Mouse (Mus musculus): Measurements from ENCODE around the gene Secisbp2l.

Gene Secisbp2l

DNA sequence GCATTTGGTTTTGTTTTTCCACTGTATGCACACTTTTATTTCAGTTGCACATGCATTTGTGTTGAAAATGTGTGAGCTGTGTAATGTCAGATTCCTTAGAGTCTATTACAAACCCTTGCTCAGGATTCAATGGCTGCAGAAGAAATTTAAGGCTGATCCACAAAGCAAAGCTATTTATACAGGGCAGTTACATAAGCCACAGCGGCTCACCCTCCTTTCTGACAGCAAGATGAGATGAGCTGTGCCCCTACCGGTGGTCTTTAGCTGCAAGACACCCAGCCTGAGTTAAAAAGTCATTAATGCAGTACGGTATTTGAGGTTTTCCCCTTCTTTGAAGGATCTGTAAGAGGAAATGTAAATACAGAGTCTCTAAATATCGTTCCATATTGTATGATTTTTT lies 1.2 kb upstream of the Secisbp2l start:
- in situ Hi-C loops (cut with MseI, MboI): no loop called here

GRCm38 (mm10) chr2:125781978-125782718 lies 522 bp downstream of the Secisbp2l start:
- in situ Hi-C loops (cut with MseI, MboI): no loop called here

DNA sequence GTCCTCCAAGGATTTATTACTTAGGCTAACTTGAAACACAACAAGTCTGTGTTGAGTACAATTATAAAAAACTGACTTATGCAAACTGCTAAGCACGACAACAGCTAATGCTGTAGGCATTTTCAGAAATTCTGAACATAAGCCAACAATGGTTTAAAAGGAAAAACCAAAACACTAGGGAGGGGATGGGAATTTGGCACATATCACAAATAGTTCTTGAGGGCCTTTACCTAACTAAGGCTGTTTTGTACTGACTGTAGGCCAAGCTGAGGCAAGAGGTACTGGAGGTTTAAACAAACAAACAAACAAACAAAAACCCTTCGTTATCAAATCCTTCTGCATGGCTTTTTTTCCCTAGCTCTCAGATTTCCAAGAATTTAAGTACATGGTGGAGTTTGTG lies 1.7 kb downstream of the Secisbp2l start:
- in situ Hi-C loops (cut with MseI, MboI): no loop called here

- in situ Hi-C loops (cut with MseI, MboI): no loop called here
Observed at GRCm38 (mm10) chr2:125778380-125778779, 4.3 kb downstream of the Secisbp2l start.

DNA sequence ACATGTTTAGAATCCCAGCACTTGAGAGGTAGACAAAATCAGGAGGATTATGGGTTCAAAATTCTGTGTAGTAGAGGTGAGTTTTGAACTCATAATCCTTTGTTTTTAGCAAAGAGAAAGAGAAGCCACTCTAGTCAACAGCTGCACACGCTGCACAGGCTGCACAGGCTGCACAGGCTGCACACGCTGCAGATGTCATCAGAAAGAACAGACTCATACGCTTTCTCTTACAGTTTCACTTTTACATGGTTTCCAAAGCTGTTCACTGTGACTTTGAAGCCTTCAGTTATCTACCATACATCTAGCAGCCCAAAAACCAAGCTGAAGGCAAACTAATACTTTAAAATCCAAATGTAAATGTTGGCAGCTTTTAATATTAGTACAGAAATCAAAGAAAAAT lies 5.7 kb downstream of the Secisbp2l start:
- in situ Hi-C loops (cut with MseI, MboI): no loop called here

DNA sequence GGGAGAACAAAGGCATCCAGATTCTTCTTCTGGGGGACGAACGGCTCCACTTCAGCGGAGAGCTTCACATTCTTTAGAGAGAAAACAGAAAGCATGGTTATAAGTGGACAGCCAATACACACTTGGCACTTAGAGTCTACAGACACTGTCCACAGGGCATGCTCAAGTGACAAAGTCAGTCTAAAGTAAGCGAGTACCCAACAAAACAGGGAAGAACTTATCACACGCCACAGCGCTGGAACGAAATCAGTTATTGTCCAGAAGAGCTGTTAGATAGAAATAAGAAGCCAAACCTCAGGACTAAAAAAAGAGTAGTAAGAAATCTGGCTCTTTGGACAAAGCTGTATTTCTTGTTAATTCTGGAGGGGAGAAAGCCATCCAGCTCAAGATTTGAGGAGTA lies 7.0 kb downstream of the Secisbp2l start:
- in situ Hi-C loops (cut with MseI, MboI): no loop called here

- in situ Hi-C loops (cut with MseI, MboI): no loop called here
Observed at GRCm38 (mm10) chr2:125774846-125775245, 7.8 kb downstream of the Secisbp2l start.

- in situ Hi-C loops (cut with MseI, MboI): no loop called here
Observed at GRCm38 (mm10) chr2:125765029-125765428, 17.6 kb downstream of the Secisbp2l start.

DNA sequence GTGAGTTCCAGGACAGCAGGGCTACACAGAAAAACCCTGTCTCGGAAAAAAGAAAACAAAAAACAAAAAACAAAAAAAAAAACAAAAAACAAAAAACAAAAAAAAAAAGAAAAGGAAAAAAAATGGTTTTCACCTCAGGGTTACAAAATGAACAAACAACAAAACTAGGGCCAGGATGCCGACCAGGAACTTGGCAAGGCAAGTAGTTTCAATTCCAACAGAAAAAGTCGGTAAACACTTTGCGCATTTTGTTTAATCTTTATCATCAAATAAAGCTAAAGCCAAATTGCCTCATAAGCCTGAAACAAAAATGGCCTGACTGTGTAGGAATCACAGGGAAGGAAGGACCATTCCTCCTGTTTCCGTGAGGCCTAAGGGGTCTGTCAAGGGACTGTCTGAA lies 18.1 kb downstream of the Secisbp2l start:
- in situ Hi-C loops (cut with MseI, MboI): no loop called here

DNA sequence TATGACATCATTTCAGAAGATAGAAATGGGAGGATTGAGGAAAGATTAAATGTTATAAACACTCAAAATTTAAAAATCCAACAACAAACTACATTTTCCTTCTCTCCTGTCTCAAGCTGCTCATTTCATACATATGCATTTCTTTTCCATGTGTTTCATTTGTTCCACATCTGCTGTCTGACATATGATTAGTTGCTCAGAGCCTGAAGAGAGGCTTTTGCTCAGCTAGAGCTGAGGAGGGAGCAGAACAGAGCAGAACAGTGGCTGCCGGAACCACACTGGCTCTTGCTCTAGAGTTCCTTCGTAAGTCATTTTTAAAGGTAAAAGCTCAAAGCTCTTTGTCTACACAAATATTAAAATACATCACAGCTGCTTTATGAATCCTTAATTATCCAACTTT lies 33.3 kb downstream of the Secisbp2l start:
- in situ Hi-C loops (cut with MseI, MboI): no loop called here

- in situ Hi-C loops (cut with MseI, MboI): no loop called here
Observed at GRCm38 (mm10) chr2:125739338-125739737, 43.3 kb downstream of the Secisbp2l start.

GRCm38 (mm10) chr2:125738718-125739117 lies 44.0 kb downstream of the Secisbp2l start:
- in situ Hi-C loops (cut with MseI, MboI): no loop called here

- in situ Hi-C loops (cut with MseI, MboI): no loop called here
Observed at GRCm38 (mm10) chr2:125736025-125736343, 46.7 kb downstream of the Secisbp2l start.

DNA sequence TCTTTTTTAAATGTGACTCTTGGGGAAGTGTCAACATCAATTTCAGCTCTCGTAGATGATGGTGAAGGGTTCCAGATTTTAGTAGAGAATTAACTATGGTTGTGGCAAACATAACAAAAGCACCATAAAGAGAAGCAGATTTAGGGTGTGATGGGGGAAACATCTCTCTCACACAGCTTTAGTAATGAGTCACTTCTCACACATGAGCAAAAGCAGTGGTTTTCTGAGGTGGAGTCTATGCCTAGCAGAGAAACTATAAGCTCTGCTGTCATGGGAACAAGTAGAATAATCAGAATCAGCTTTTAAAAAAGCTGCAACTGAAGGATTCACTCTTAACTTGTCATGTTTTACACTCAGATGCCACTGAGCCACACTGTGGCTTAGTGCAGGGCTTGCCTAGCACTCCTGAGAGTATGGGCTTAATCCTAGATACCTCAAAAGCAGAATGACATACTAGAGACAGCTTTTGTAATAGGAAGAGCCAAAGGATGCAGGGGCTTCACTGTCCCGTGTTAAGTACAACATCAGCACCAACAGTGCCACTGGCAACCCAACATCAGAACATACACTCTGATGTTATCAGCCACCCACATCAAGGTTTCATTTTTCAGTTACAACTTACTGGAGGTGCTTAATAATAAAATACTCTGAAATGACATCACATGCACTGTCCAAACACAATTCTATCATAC lies 47.2 kb downstream of the Secisbp2l start:
- in situ Hi-C loops (cut with MseI, MboI): no loop called here

GRCm38 (mm10) chr2:125734741-125735140 lies 47.9 kb downstream of the Secisbp2l start:
- in situ Hi-C loops (cut with MseI, MboI): loop anchor here in 1 of 2 experiments (5.0 kb wide), 1 partner anchor 72 kb away; no protein-coding TSS in a partner anchor

GRCm38 (mm10) chr2:125731763-125732560 lies 50.7 kb downstream of the Secisbp2l start:
- in situ Hi-C loops (cut with MseI, MboI): loop anchor here in 1 of 2 experiments (5.0 kb wide), 1 partner anchor 70 kb away; no protein-coding TSS in a partner anchor

GRCm38 (mm10) chr2:125724546-125725114 lies 58.0 kb downstream of the Secisbp2l start:
- in situ Hi-C loops (cut with MseI, MboI): loop anchor here in 1 of 2 experiments (5.0 kb wide), 1 partner anchor 57 kb away; no protein-coding TSS in a partner anchor

DNA sequence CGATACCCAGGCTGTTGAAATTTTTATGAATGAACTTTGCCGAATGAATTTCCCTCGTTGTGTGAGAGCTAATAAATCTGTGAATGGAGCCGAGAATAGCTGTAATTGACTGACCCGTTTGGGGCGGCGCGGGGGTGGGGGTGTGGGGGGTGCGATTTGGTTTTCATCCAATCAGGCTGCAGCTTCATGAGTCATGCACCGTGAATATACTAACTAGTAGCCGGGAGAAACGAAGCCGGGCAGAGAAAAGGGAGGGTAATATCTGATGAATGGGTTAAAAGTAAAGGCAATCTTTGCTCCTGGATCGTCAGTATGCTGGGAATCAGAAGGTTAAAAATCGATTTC lies 58.6 kb downstream of the Secisbp2l start, which contains the start of gene Shc4:
Shc4 (minus strand) TSS at position 63 of the 345 bp plus-strand sequence.
- in situ Hi-C loops (cut with MseI, MboI): no loop called here

GRCm38 (mm10) chr2:125723408-125724085 lies 59.1 kb downstream of the Secisbp2l start:
- in situ Hi-C loops (cut with MseI, MboI): no loop called here

DNA sequence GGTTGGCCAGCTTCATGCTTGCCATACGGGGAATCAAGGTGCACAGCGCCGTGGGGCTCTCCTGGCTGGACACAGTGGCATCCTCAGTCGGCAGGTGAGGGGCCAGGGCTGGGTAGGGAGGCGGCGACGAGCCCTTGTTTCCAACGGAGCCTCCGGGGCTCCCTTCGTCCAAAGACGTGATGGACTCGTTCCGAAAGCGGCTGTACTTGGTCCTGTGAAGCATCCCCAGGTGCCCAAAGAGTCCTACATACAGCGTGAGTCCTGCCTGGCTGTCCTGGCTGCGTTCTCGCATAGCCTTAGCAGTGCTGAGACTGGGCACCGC lies 59.6 kb downstream of the Secisbp2l start:
- in situ Hi-C loops (cut with MseI, MboI): no loop called here

DNA sequence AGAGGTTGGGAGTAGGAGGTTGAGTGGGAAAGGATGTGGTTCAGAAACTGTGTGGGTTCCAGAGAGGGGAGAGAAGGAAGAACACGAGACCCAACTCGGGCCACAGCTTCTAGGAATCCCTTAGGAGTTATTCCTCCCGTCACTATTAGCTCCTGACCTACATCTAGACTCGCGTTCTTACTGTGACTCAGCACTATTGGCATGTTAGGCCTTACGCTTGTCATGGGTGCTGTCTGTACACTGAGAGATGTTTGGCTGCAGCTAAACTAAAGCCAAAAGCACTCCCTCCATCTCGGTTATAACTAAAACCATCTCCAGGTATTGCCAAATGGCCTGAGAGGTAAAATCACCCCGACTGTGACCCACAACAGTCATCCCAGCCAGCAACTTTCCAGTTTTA lies 66.1 kb downstream of the Secisbp2l start:
- in situ Hi-C loops (cut with MseI, MboI): no loop called here

DNA sequence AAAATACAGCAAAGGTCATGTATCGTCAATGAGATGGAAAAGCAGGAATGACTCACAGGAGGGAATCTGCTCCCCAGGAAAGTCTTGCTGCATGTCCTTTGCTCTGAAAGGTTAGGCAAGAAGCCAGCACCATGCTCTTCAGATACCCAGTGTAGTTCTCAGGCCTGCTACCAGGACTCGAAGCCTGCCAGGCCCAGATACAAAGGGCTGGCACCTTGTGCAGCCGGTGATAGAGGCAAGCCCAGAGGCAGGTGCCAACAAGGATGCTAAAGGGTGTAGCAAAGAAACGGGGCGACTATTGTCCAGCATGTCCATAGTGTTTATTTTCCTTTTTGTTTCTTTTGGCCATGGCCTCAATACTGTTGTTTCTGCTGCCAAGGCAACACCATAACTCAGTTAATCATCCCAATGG lies 76.2 kb downstream of the Secisbp2l start:
- in situ Hi-C loops (cut with MseI, MboI): no loop called here

Data from mouse trophoblast stem cell (cell line).